Mouse (Mus musculus) MEL (cell line): ENCODE data around the gene Prkd2. TPM values are rescaled to one million over a fixed set of nuclear protein-coding genes. Genes with fewer than 3 reads are reported as not detected.

Experiments used
- DNase-seq: peaks from one replicate; pipeline ENCODE4 v3.0.0; 2011; ENCODE audit warnings: low read depth, low spot score
- H3K27ac ChIP-seq: 2 replicates; pipeline ENCODE4 v1.5.1; 2012; ENCODE audit warnings: low read depth, mild to moderate bottlenecking, control low read depth, low read length, moderate library complexity; ENCODE audit not compliant: control insufficient read depth
- H3K27me3 ChIP-seq, 2 experiments: fragments of 150-350 bp in 1 of 2; sonication (generic) in 1 of 2; 2 replicates each; pipeline ENCODE4 v1.6.1; 2012; ENCODE audit warnings: low read length in 2 of 2, mild to moderate bottlenecking in 2 of 2, improper control_type of control experiment in 1 of 2, moderate library complexity in 1 of 2; ENCODE audit not compliant: insufficient read depth in 2 of 2, control insufficient read depth in 1 of 2
- H3K36me3 ChIP-seq, 2 experiments: 2 replicates each; pipeline ENCODE4 v1.6.1; 2012 to 2014; ENCODE audit warnings: low read length in 2 of 2, improper control_type of control experiment in 1 of 2, inconsistent platforms in 1 of 2, mild to moderate bottlenecking in 1 of 2; ENCODE audit not compliant: insufficient read depth in 2 of 2, control insufficient read depth in 1 of 2
- H3K4me1 ChIP-seq, 2 experiments: fragments of 150-350 bp in 1 of 2; sonication (generic) in 1 of 2; 2 replicates each; pipeline ENCODE4 v1.6.1; 2012; ENCODE audit warnings: low read length in 2 of 2, improper control_type of control experiment in 1 of 2, mild to moderate bottlenecking in 1 of 2; ENCODE audit not compliant: insufficient read depth in 2 of 2, control insufficient read depth in 1 of 2
- H3K4me3 ChIP-seq, 2 experiments: fragments of 150-350 bp in 1 of 2; sonication (generic) in 1 of 2; 2 replicates each; pipeline ENCODE4 v1.5.1; 2012; ENCODE audit warnings: low read depth in 2 of 2, low read length in 2 of 2, mild to moderate bottlenecking in 2 of 2, moderate library complexity in 2 of 2, control low read depth in 1 of 2, improper control_type of control experiment in 1 of 2; ENCODE audit not compliant: control insufficient read depth in 1 of 2, insufficient read depth in 1 of 2
- H3K79me2 ChIP-seq: 2 replicates; pipeline ENCODE4 v1.6.1; 2012; ENCODE audit warnings: mild to moderate bottlenecking, low read length, moderate library complexity; ENCODE audit not compliant: control insufficient read depth, poor library complexity, insufficient read depth
- H3K9ac ChIP-seq: 2 replicates; pipeline ENCODE4 v1.6.1; 2012; ENCODE audit warnings: low read depth, mild to moderate bottlenecking, control low read depth, low read length, moderate library complexity; ENCODE audit not compliant: control insufficient read depth, poor library complexity, severe bottlenecking
- H3K9me3 ChIP-seq: fragments of 150-350 bp; sonication (generic); replicated peaks from 2 replicates; pipeline ENCODE4 v1.6.1; 2012; ENCODE audit warnings: mild to moderate bottlenecking, low read length, improper control_type of control experiment, moderate library complexity; ENCODE audit not compliant: insufficient read depth
- BHLHE40 ChIP-seq: IDR thresholded peaks from 2 replicates; pipeline ENCODE4 v1.6.1; 2012; ENCODE audit warnings: low read depth, mild to moderate bottlenecking, inconsistent platforms, low read length, improper control_type of control experiment, borderline replicate concordance
- CHD1 ChIP-seq: IDR thresholded peaks from 2 replicates; pipeline ENCODE4 v1.6.1; 2012; ENCODE audit warnings: low read depth, mild to moderate bottlenecking, inconsistent platforms, low read length, improper control_type of control experiment
- CHD2 ChIP-seq: IDR thresholded peaks from 2 replicates; pipeline ENCODE4 v1.6.1; 2011; ENCODE audit warnings: low read length, improper control_type of control experiment
- ELF1 ChIP-seq: IDR thresholded peaks from 2 replicates; pipeline ENCODE4 v1.6.1; 2014; ENCODE audit warnings: low read depth, mild to moderate bottlenecking, inconsistent platforms, low read length, improper control_type of control experiment, moderate library complexity
- GABPA ChIP-seq: IDR thresholded peaks from 2 replicates; pipeline ENCODE4 v1.6.1; 2012; ENCODE audit warnings: low read depth, mild to moderate bottlenecking, inconsistent platforms, low read length, improper control_type of control experiment, moderate library complexity
- JUND ChIP-seq: IDR thresholded peaks from 2 replicates; pipeline ENCODE4 v1.6.1; 2011; ENCODE audit warnings: low read depth, mild to moderate bottlenecking, improper control_type of control experiment, low read length
- KAT2A ChIP-seq: conservative IDR thresholded peaks from 2 replicates; pipeline ENCODE4 v1.6.1; 2012; ENCODE audit warnings: low read depth, low read length, improper control_type of control experiment, inconsistent platforms
- MAFK ChIP-seq: IDR thresholded peaks from 2 replicates; pipeline ENCODE4 v1.6.1; 2011; ENCODE audit warnings: low read depth, mild to moderate bottlenecking, low read length, improper control_type of control experiment, borderline replicate concordance
- MAX ChIP-seq: IDR thresholded peaks from 2 replicates; pipeline ENCODE4 v1.6.1; 2011; ENCODE audit warnings: low read length, improper control_type of control experiment
- MEF2A ChIP-seq: IDR thresholded peaks from 2 replicates; pipeline ENCODE4 v1.6.1; 2014; ENCODE audit warnings: low read depth, mild to moderate bottlenecking, inconsistent platforms, low read length, improper control_type of control experiment; ENCODE audit not compliant: poor library complexity, insufficient replicate concordance, severe bottlenecking; ENCODE audit errors: extremely low read depth
- MXI1 ChIP-seq: IDR thresholded peaks from 2 replicates; pipeline ENCODE4 v1.6.1; 2011; ENCODE audit warnings: mild to moderate bottlenecking, low read depth, low read length, improper control_type of control experiment
- MYC ChIP-seq: IDR thresholded peaks from 2 replicates; pipeline ENCODE4 v1.6.1; 2011; ENCODE audit warnings: low read depth, mild to moderate bottlenecking, low read length, improper control_type of control experiment, moderate library complexity
- POLR2A ChIP-seq, 2 experiments: IDR thresholded peaks; 2 replicates each; pipeline ENCODE4 v1.6.1; 2011 to 2012; ENCODE audit warnings: low read length in 2 of 2, mild to moderate bottlenecking in 2 of 2, control low read depth in 1 of 2, improper control_type of control experiment in 1 of 2, low read depth in 1 of 2, moderate library complexity in 1 of 2; ENCODE audit not compliant: control insufficient read depth in 1 of 2, insufficient read depth in 1 of 2, poor library complexity in 1 of 2
- POLR2AphosphoS5 ChIP-seq: IDR thresholded peaks from 2 replicates; pipeline ENCODE4 v1.6.1; 2012; ENCODE audit warnings: low read depth, borderline replicate concordance, mild to moderate bottlenecking, inconsistent platforms, low read length, moderate library complexity, mixed read lengths
- RAD21 ChIP-seq: IDR thresholded peaks from 2 replicates; pipeline ENCODE4 v1.6.1; 2011; ENCODE audit warnings: mild to moderate bottlenecking, low read depth, low read length, improper control_type of control experiment
- RCOR1 ChIP-seq: IDR thresholded peaks from 2 replicates; pipeline ENCODE4 v1.6.1; 2012; ENCODE audit warnings: low read depth, mild to moderate bottlenecking, inconsistent platforms, low read length, improper control_type of control experiment
- SIN3A ChIP-seq: IDR thresholded peaks from 2 replicates; pipeline ENCODE4 v1.6.1; 2012; ENCODE audit warnings: low read length, improper control_type of control experiment, inconsistent platforms
- SMC3 ChIP-seq: IDR thresholded peaks from 2 replicates; pipeline ENCODE4 v1.6.1; 2011; ENCODE audit warnings: low read depth, low read length, improper control_type of control experiment
- TBP ChIP-seq: IDR thresholded peaks from 2 replicates; pipeline ENCODE4 v1.8.0; 2011; ENCODE audit warnings: low read depth, low read length, improper control_type of control experiment
- TCF12 ChIP-seq: IDR thresholded peaks from 2 replicates; pipeline ENCODE4 v1.6.1; 2014; ENCODE audit warnings: low read depth, mild to moderate bottlenecking, inconsistent platforms, low read length, improper control_type of control experiment, moderate library complexity
- UBTF ChIP-seq: IDR thresholded peaks from 2 replicates; pipeline ENCODE4 v1.6.1; 2012; ENCODE audit warnings: low read depth, mild to moderate bottlenecking, inconsistent platforms, low read length, improper control_type of control experiment, moderate library complexity, borderline replicate concordance; ENCODE audit not compliant: insufficient read depth
- USF1 ChIP-seq: IDR thresholded peaks from 2 replicates; pipeline ENCODE4 v1.6.1; 2014; ENCODE audit warnings: low read depth, mild to moderate bottlenecking, inconsistent platforms, low read length, improper control_type of control experiment, moderate library complexity
- ZKSCAN1 ChIP-seq: IDR thresholded peaks from 2 replicates; pipeline ENCODE4 v1.6.1; 2012; ENCODE audit warnings: low read depth, mild to moderate bottlenecking, inconsistent platforms, low read length, improper control_type of control experiment, moderate library complexity
- ZMIZ1 ChIP-seq: IDR thresholded peaks from 2 replicates; pipeline ENCODE4 v1.6.1; 2012; ENCODE audit warnings: low read depth, mild to moderate bottlenecking, inconsistent platforms, low read length, improper control_type of control experiment, moderate library complexity
- polyA plus RNA-seq, 2 experiments: library from polyadenylated mRNA; stranded (reverse) in 1 of 2; unstranded in 1 of 2; fragments of >175 nt in 1 of 2; fragments of >200 nt in 1 of 2; gene quantifications; 2 replicates each; pipeline versions ENCODE4 v1.2.1 to v1.2.4; 2012; ENCODE audit warnings: low replicate concordance in 2 of 2, low read depth in 1 of 2; ENCODE audit not compliant: insufficient read length in 2 of 2, insufficient read depth in 1 of 2, missing spikeins in 1 of 2
- total RNA-seq: library from RNA; depleted of rRNA; stranded (reverse); fragments of 300-350 nt; gene quantifications from 2 replicates; pipeline ENCODE4 v1.2.3, GENCODE M21; 2012

The Prkd2 gene
- total and polyA plus RNA-seq, 3 experiments: 2.9 to 8.7 TPM; not detected in 1

DNA sequence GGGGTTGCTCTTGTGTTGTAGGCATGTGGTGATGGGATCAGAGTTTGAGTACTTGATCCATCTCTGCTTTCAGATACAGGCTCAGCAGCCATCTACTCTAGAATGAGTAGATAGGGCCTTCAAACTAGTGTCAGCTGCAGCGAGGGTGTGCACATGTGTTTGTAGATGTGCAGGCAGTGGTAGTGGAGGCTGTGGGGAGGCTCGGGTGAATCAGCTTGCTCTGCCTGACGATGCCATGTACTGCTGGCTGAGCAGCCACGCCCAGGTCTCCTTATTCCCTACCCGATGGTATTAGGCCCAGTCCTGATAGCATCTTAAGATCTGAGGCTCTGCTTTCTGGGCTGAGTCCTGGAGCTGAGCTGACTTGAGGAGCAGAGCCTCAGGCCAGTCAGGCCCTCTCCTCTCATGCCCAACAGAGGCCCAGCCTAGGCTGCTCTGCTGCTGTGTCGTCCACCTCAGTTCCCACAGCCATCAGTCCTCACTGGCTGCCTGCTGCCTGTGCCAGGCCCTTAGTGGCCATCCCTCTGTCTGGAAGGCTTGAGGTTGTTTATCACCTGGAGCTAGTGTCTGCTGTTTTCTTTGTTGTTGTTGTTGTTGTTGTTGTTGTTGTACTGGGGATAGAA, 3.8 kb upstream of the Prkd2 start:
- H3K27ac ChIP-seq: no peak overlapping the region
- TF ChIP-seq ZKSCAN1 (no peak), MYC (no peak), UBTF (no peak), POLR2AphosphoS5 (no peak), SMC3 (no peak), JUND (no peak), ELF1 (no peak), MXI1 (no peak), SIN3A (no peak), CHD2 (no peak), MEF2A (no peak), ZMIZ1 (no peak), MAX (no peak), RAD21 (no peak), KAT2A (no peak), TBP (no peak), GABPA (no peak), RCOR1 (no peak), POLR2A (IDR thresholded peaks at IDR 0.05; ENCODE audit: control insufficient read depth in 1 of 2, insufficient read depth in 1 of 2, low read depth in 1 of 2, low read length in 2 of 2, poor library complexity in 1 of 2) (no peak)
- H3K4me3 ChIP-seq: no peak overlapping the region
- no peaks in the 10 kb centered on the region for H3K27me3 ChIP-seq
- peaks cover under 1% of the 10 kb centered on the region; the same call in 1 of the 2 replicates for H3K79me2 ChIP-seq
- H3K9me3 ChIP-seq: no peaks in the 10 kb centered on the region
- no peak for DNase-seq
- H3K36me3 ChIP-seq: peaks cover 0 to 3% of the 10 kb centered on the region in 2 experiments; a peak in 2 of 4 replicates
- no peak overlapping the region for H3K9ac ChIP-seq
- H3K4me1 ChIP-seq: peaks cover 0 to 5% of the 10 kb centered on the region in 2 experiments; a peak in 2 of 4 replicates

DNA sequence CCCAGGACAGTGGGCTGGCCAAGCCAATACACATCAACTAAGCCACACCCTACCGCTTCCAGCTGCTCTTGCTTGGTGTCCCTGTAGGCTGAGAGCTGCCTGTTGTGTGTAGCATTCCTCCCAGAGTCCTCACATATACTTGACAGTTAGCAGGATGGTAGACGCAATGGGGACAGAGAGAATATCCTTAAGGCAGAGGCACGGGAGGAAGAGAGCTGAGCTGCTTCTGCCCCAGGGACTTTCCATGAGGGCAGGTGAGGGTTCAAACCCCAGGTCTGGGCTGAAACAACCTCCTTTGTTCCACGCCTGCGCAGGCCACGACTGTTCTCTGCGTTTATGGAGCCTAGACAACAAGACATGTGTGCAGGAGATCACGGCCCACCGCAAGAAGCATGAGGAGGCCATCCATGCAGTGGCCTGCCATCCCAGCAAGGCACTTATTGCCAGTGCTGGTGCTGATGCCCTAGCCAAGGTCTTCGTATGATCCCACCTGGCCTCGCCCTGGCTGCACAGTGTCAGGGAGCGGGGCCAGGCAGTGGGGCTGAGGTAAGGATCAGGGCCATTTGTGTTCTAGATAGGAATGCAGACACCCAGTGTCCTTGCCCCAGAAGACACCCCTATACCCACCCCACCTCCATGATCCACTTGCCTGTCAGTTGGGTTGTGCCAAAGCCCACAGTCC, 3.1 kb upstream of the Prkd2 start:
- TF ChIP-seq MAFK: no peak
- TF ChIP-seq MYC: no peak
- TF ChIP-seq TBP: no peak
- no peak for TF ChIP-seq MAX
- no peak for TF ChIP-seq POLR2AphosphoS5
- no peak for TF ChIP-seq MXI1
- TF ChIP-seq TCF12: no peak
- no peak for TF ChIP-seq JUND
- TF ChIP-seq GABPA: no peak
- TF ChIP-seq CHD1: no peak
- TF ChIP-seq MEF2A: no peak
- no peak for TF ChIP-seq SIN3A
- TF ChIP-seq USF1: no peak
- TF ChIP-seq RCOR1: no peak
- TF ChIP-seq BHLHE40: no peak
- TF ChIP-seq KAT2A: no peak
- Histone ChIP-seq H3K9ac (no peak overlapping the region), H3K4me1 (peaks cover 0 to 5% of the 10 kb centered on the region in 2 experiments; a peak in 3 of 4 replicates), H3K79me2 (peaks cover 3% of the 10 kb centered on the region; the same call in 1 of the 2 replicates), H3K4me3 (no peak overlapping the region), H3K9me3 (no peaks in the 10 kb centered on the region), H3K27ac (no peak overlapping the region), H3K27me3 (no peaks in the 10 kb centered on the region), H3K36me3 (peaks cover 0 to 3% of the 10 kb centered on the region in 2 experiments; a peak in 1 of 4 replicates)
- DNase-seq: no peak
